9 mouse cellular contexts compared by ENCODE assay signal in genomic region chr3:145612662-145613061, GRCm38 (mm10). TPM values are rescaled to one million over a fixed set of nuclear protein-coding genes. Genes with fewer than 3 reads are reported as not detected.
DNase-seq lines count a peak whose midpoint lies in the region; ATAC-seq and TF ChIP-seq lines count a peak whose summit lies in the region.
"Had no signal": no experiment of that assay in that cellular context is flagged by ENCODE, and none has a peak within 500 bp of the region (broad histone marks: within the 10 kb centered on the region; RNA-seq: fewer than 3 reads in every experiment).

No protein-coding gene starts in this region.

- ATAC-seq in liver, embryonic 14.5 days (ENCODE audit: insufficient read depth): no peak
- ATAC-seq in liver, embryonic 12.5 days: no peak
- ATAC-seq in common myeloid progenitor, adult 5-6 weeks (replicated peaks; ENCODE audit: low read depth, poor library complexity, severe bottlenecking): peak; percentile 71
- no peak for ATAC-seq in midbrain, embryonic 14.5 days (ENCODE audit: low FRiP score, low TSS enrichment)

- H3K4me2 ChIP-seq in liver, embryonic 14.5 days (ENCODE audit: low read depth): no peak overlapping the region
- H3K4me2 ChIP-seq in liver, embryonic 12.5 days: no peak overlapping the region
- H3K4me2 ChIP-seq in midbrain, embryonic 14.5 days (ENCODE audit: low read length): no peak overlapping the region

- H3K4me3 ChIP-seq in liver, embryonic 14.5 days (ENCODE audit: insufficient read depth in 1 of 2, low read depth in 2 of 2, low read length in 2 of 2): no peak overlapping the region
- H3K4me3 ChIP-seq in liver, embryonic 12.5 days: no peak overlapping the region
- H3K4me3 ChIP-seq in midbrain, embryonic 14.5 days (replicated peaks; ENCODE audit: low read depth, low read length): no peak overlapping the region
- H3K4me3 ChIP-seq: erythroblast, embryonic 14.5 days had no signal

- H3K9ac ChIP-seq in liver, embryonic 14.5 days (replicated peaks): no peak overlapping the region
- H3K9ac ChIP-seq in liver, embryonic 12.5 days: no peak overlapping the region
- no peak overlapping the region for H3K9ac ChIP-seq in midbrain, embryonic 14.5 days (replicated peaks; ENCODE audit: low read length)

- intact Hi-C loops in gastrocnemius, postnatal 36 days (cut with DNase I): no loop called here
- intact Hi-C loops in heart, postnatal 36 days (cut with DNase I): no loop called here

- no peaks in the 10 kb centered on the region for H3K36me3 ChIP-seq in liver, embryonic 14.5 days (replicated peaks; ENCODE audit: control insufficient read depth, insufficient read depth, low read depth)
- no peaks in the 10 kb centered on the region for H3K36me3 ChIP-seq in liver, embryonic 12.5 days
- H3K36me3 ChIP-seq in midbrain, embryonic 14.5 days (ENCODE audit: control insufficient read depth, insufficient read depth, low read length): no peaks in the 10 kb centered on the region

- H3K9me3 ChIP-seq in liver, embryonic 14.5 days (ENCODE audit: control insufficient read depth, low read length): no peaks in the 10 kb centered on the region
- H3K9me3 ChIP-seq in liver, embryonic 12.5 days (replicated peaks): no peaks in the 10 kb centered on the region
- H3K9me3 ChIP-seq in midbrain, embryonic 14.5 days (ENCODE audit: control insufficient read depth, low read length): no peaks in the 10 kb centered on the region

- no peak overlapping the region for H3K27ac ChIP-seq in liver, embryonic 14.5 days
- H3K27ac ChIP-seq in liver, embryonic 12.5 days: no peak overlapping the region
- no peak overlapping the region for H3K27ac ChIP-seq in midbrain, embryonic 14.5 days (replicated peaks; ENCODE audit: low read depth, low read length)

- peaks cover 0 to 3% of the 10 kb centered on the region in 2 experiments; a peak in 1 of 4 replicates for H3K4me1 ChIP-seq in liver, embryonic 14.5 days (replicated peaks; ENCODE audit: control insufficient read depth in 2 of 2, insufficient read depth in 2 of 2, low read length in 1 of 2)
- peaks cover 13% of the 10 kb centered on the region; the same call in 1 of the 2 replicates for H3K4me1 ChIP-seq in liver, embryonic 12.5 days
- peaks cover 13% of the 10 kb centered on the region; the same call in 1 of the 2 replicates for H3K4me1 ChIP-seq in midbrain, embryonic 14.5 days (ENCODE audit: control insufficient read depth, insufficient read depth, low read length)

- TF ChIP-seq EP300 in liver, embryonic 14.5 days (IDR thresholded peaks at IDR 0.05; ENCODE audit: low read depth): no peak

- 18% methylated on average over 4 of the region's 4 CpGs for WGBS in liver, embryonic 14.5 days (ENCODE audit: insufficient replicate concordance)
- WGBS in liver, embryonic 12.5 days (ENCODE audit: insufficient replicate concordance): 20% methylated on average over 4 of the region's 4 CpGs
- 14% methylated on average over 4 of the region's 4 CpGs for WGBS in midbrain, embryonic 14.5 days

- peak; percentile 18 for DNase-seq in adrenal gland, postnatal 14 days
- no peak for DNase-seq in adrenal gland, adult 8-10 months
- DNase-seq in liver, embryonic 14.5 days (ENCODE audit: low read depth in 3 of 3, low spot score in 3 of 3): no peak
- peak; percentile 80 for DNase-seq in midbrain, embryonic 14.5 days
- no peak for DNase-seq in gastrocnemius, postnatal 36 days
- DNase-seq in heart, postnatal 36 days: no peak

- peak; percentile 75 for TF ChIP-seq CTCF in liver, embryonic 14.5 days (IDR thresholded peaks at IDR 0.05; ENCODE audit: low read depth)

- H3K27me3 ChIP-seq in liver, embryonic 14.5 days (ENCODE audit: control insufficient read depth, insufficient read depth, low read length): no peaks in the 10 kb centered on the region
- H3K27me3 ChIP-seq in liver, embryonic 12.5 days (replicated peaks): no peaks in the 10 kb centered on the region
- H3K27me3 ChIP-seq in midbrain, embryonic 14.5 days (ENCODE audit: control insufficient read depth, insufficient read depth, low read length): no peaks in the 10 kb centered on the region

RNA-seq across cellular contexts. Expression of gene Znhit6, which starts 36.7 kb away (rescaled TPM):
- total RNA-seq in adrenal gland, postnatal 14 days (2021): 22.1 and 24.0 TPM in 2 replicates
- total RNA-seq in adrenal gland, adult 8-10 months (2022): 10 to 100 TPM; 14.5 to 24.9 (median 18.2) TPM
- 3.7 and 8.5 TPM in 2 replicates for polyA plus RNA-seq in liver, embryonic 14.5 days (2012; rRNA removed)
- polyA plus RNA-seq in liver, embryonic 14.5 days (2014; fragmentation: Nextera tagmentation; extraction: Ambion mirVana): 14.0 and 14.1 TPM in 2 replicates
- 25.7 and 26.1 TPM in 2 replicates for polyA plus RNA-seq in liver, embryonic 12.5 days (2016; fragmentation: Nextera tagmentation; extraction: Ambion mirVana)
- 32.7 and 34.0 TPM in 2 replicates for total RNA-seq in common myeloid progenitor, adult 5-6 weeks (2017)
- polyA plus RNA-seq in midbrain, embryonic 14.5 days (2014; fragmentation: Nextera tagmentation; extraction: Ambion mirVana): 27.5 and 32.9 TPM in 2 replicates
- total RNA-seq in gastrocnemius, postnatal 36 days (2021): 10 to 100 TPM in 1 of 2 experiments, 1 to 10 TPM in 1; 9.1 to 11.0 TPM
- 10 to 100 TPM; 11.8 to 13.3 TPM for total RNA-seq in heart, postnatal 36 days (2021)

RNA-seq across cellular contexts. Expression of gene Ccn1, which starts 37.1 kb away (rescaled TPM):
- 25.5 and 27.8 TPM in 2 replicates for total RNA-seq in adrenal gland, postnatal 14 days (2021)
- total RNA-seq in adrenal gland, adult 8-10 months (2022): 10 to 100 TPM in 2 of 4 experiments, 1 to 10 TPM in 2; 7.9 to 16.9 (median 11.3) TPM
- 2.8 and 3.0 TPM in 2 replicates for polyA plus RNA-seq in liver, embryonic 14.5 days (2012; rRNA removed)
- 3.2 and 4.3 TPM in 2 replicates for polyA plus RNA-seq in liver, embryonic 14.5 days (2014; fragmentation: Nextera tagmentation; extraction: Ambion mirVana)
- 11.1 and 11.3 TPM in 2 replicates for polyA plus RNA-seq in liver, embryonic 12.5 days (2016; fragmentation: Nextera tagmentation; extraction: Ambion mirVana)
- 0.27 and 0.34 TPM in 2 replicates for total RNA-seq in common myeloid progenitor, adult 5-6 weeks (2017)
- 3.9 and 5.6 TPM in 2 replicates for polyA plus RNA-seq in midbrain, embryonic 14.5 days (2014; fragmentation: Nextera tagmentation; extraction: Ambion mirVana)
- 10 to 100 TPM; 18.1 to 23.3 TPM for total RNA-seq in gastrocnemius, postnatal 36 days (2021)
- total RNA-seq in heart, postnatal 36 days (2021): 10 to 100 TPM; 55.0 to 68.6 TPM

Comparison
In these comparisons a context has a peak if more than half of its experiments do, and no peak if none do; other contexts are left out.
1. DNase-seq: peak in adrenal gland, postnatal 14 days (single experiment) and midbrain, embryonic 14.5 days (single experiment); none in adrenal gland, adult 8-10 months (single experiment), liver, embryonic 14.5 days (0 of 3), gastrocnemius, postnatal 36 days (0 of 2) and heart, postnatal 36 days (0 of 2).